Mouse (Mus musculus) MEL (cell line): ENCODE measurements around the gene Pou2f2. TPM values are rescaled to one million over a fixed set of nuclear protein-coding genes. Genes with fewer than 3 reads are reported as not detected.

ENCODE experiments used
- DNase-seq: peaks from one replicate; pipeline ENCODE4 v3.0.0; 2011; ENCODE audit warnings: low read depth, low spot score
- H3K27ac ChIP-seq: 2 replicates; pipeline ENCODE4 v1.5.1; 2012; ENCODE audit warnings: low read depth, mild to moderate bottlenecking, control low read depth, low read length, moderate library complexity; ENCODE audit not compliant: control insufficient read depth
- H3K27me3 ChIP-seq, 2 experiments: fragments of 150-350 bp in 1 of 2; sonication (generic) in 1 of 2; 2 replicates each; pipeline ENCODE4 v1.6.1; 2012; ENCODE audit warnings: low read length in 2 of 2, mild to moderate bottlenecking in 2 of 2, improper control_type of control experiment in 1 of 2, moderate library complexity in 1 of 2; ENCODE audit not compliant: insufficient read depth in 2 of 2, control insufficient read depth in 1 of 2
- H3K36me3 ChIP-seq, 2 experiments: 2 replicates each; pipeline ENCODE4 v1.6.1; 2012 to 2014; ENCODE audit warnings: low read length in 2 of 2, improper control_type of control experiment in 1 of 2, inconsistent platforms in 1 of 2, mild to moderate bottlenecking in 1 of 2; ENCODE audit not compliant: insufficient read depth in 2 of 2, control insufficient read depth in 1 of 2
- H3K4me1 ChIP-seq, 2 experiments: fragments of 150-350 bp in 1 of 2; sonication (generic) in 1 of 2; 2 replicates each; pipeline ENCODE4 v1.6.1; 2012; ENCODE audit warnings: low read length in 2 of 2, improper control_type of control experiment in 1 of 2, mild to moderate bottlenecking in 1 of 2; ENCODE audit not compliant: insufficient read depth in 2 of 2, control insufficient read depth in 1 of 2
- H3K4me3 ChIP-seq, 2 experiments: fragments of 150-350 bp in 1 of 2; sonication (generic) in 1 of 2; 2 replicates each; pipeline ENCODE4 v1.5.1; 2012; ENCODE audit warnings: low read depth in 2 of 2, low read length in 2 of 2, mild to moderate bottlenecking in 2 of 2, moderate library complexity in 2 of 2, control low read depth in 1 of 2, improper control_type of control experiment in 1 of 2; ENCODE audit not compliant: control insufficient read depth in 1 of 2, insufficient read depth in 1 of 2
- H3K79me2 ChIP-seq: 2 replicates; pipeline ENCODE4 v1.6.1; 2012; ENCODE audit warnings: mild to moderate bottlenecking, low read length, moderate library complexity; ENCODE audit not compliant: control insufficient read depth, poor library complexity, insufficient read depth
- H3K9ac ChIP-seq: 2 replicates; pipeline ENCODE4 v1.6.1; 2012; ENCODE audit warnings: low read depth, mild to moderate bottlenecking, control low read depth, low read length, moderate library complexity; ENCODE audit not compliant: control insufficient read depth, poor library complexity, severe bottlenecking
- H3K9me3 ChIP-seq: fragments of 150-350 bp; sonication (generic); replicated peaks from 2 replicates; pipeline ENCODE4 v1.6.1; 2012; ENCODE audit warnings: mild to moderate bottlenecking, low read length, improper control_type of control experiment, moderate library complexity; ENCODE audit not compliant: insufficient read depth
- BHLHE40 ChIP-seq: IDR thresholded peaks from 2 replicates; pipeline ENCODE4 v1.6.1; 2012; ENCODE audit warnings: low read depth, mild to moderate bottlenecking, inconsistent platforms, low read length, improper control_type of control experiment, borderline replicate concordance
- CHD1 ChIP-seq: IDR thresholded peaks from 2 replicates; pipeline ENCODE4 v1.6.1; 2012; ENCODE audit warnings: low read depth, mild to moderate bottlenecking, inconsistent platforms, low read length, improper control_type of control experiment
- CHD2 ChIP-seq: IDR thresholded peaks from 2 replicates; pipeline ENCODE4 v1.6.1; 2011; ENCODE audit warnings: low read length, improper control_type of control experiment
- E2F4 ChIP-seq: IDR thresholded peaks from 2 replicates; pipeline ENCODE4 v1.6.1; 2011; ENCODE audit warnings: low read depth, low read length, improper control_type of control experiment, borderline replicate concordance
- EP300 ChIP-seq, 2 experiments: IDR thresholded peaks; 2 replicates each; pipeline ENCODE4 v1.6.1; 2011; ENCODE audit warnings: improper control_type of control experiment in 2 of 2, low read length in 2 of 2, low read depth in 1 of 2, mild to moderate bottlenecking in 1 of 2
- ETS1 ChIP-seq: IDR thresholded peaks from 2 replicates; pipeline ENCODE4 v1.6.1; 2012; ENCODE audit warnings: low read depth, mild to moderate bottlenecking, inconsistent platforms, low read length, improper control_type of control experiment, moderate library complexity
- GATA1 ChIP-seq: IDR thresholded peaks from 2 replicates; pipeline ENCODE4 v1.6.1; 2011; ENCODE audit warnings: low read depth, low read length, improper control_type of control experiment
- JUND ChIP-seq: IDR thresholded peaks from 2 replicates; pipeline ENCODE4 v1.6.1; 2011; ENCODE audit warnings: low read depth, mild to moderate bottlenecking, improper control_type of control experiment, low read length
- KAT2A ChIP-seq: conservative IDR thresholded peaks from 2 replicates; pipeline ENCODE4 v1.6.1; 2012; ENCODE audit warnings: low read depth, low read length, improper control_type of control experiment, inconsistent platforms
- MAFK ChIP-seq: IDR thresholded peaks from 2 replicates; pipeline ENCODE4 v1.6.1; 2011; ENCODE audit warnings: low read depth, mild to moderate bottlenecking, low read length, improper control_type of control experiment, borderline replicate concordance
- MAX ChIP-seq: IDR thresholded peaks from 2 replicates; pipeline ENCODE4 v1.6.1; 2011; ENCODE audit warnings: low read length, improper control_type of control experiment
- MAZ ChIP-seq: IDR thresholded peaks from 2 replicates; pipeline ENCODE4 v1.6.1; 2012; ENCODE audit warnings: low read depth, mild to moderate bottlenecking, inconsistent platforms, low read length, improper control_type of control experiment
- MEF2A ChIP-seq: IDR thresholded peaks from 2 replicates; pipeline ENCODE4 v1.6.1; 2014; ENCODE audit warnings: low read depth, mild to moderate bottlenecking, inconsistent platforms, low read length, improper control_type of control experiment; ENCODE audit not compliant: poor library complexity, insufficient replicate concordance, severe bottlenecking; ENCODE audit errors: extremely low read depth
- MXI1 ChIP-seq: IDR thresholded peaks from 2 replicates; pipeline ENCODE4 v1.6.1; 2011; ENCODE audit warnings: mild to moderate bottlenecking, low read depth, low read length, improper control_type of control experiment
- MYB ChIP-seq: IDR thresholded peaks from 2 replicates; pipeline ENCODE4 v1.6.1; 2011; ENCODE audit warnings: mild to moderate bottlenecking, low read depth, low read length, improper control_type of control experiment
- MYC ChIP-seq: IDR thresholded peaks from 2 replicates; pipeline ENCODE4 v1.6.1; 2011; ENCODE audit warnings: low read depth, mild to moderate bottlenecking, low read length, improper control_type of control experiment, moderate library complexity
- NRF1 ChIP-seq: IDR thresholded peaks from 2 replicates; pipeline ENCODE4 v1.6.1; 2014; ENCODE audit warnings: low read depth, mild to moderate bottlenecking, inconsistent platforms, low read length, improper control_type of control experiment, moderate library complexity; ENCODE audit not compliant: poor library complexity, insufficient read depth, severe bottlenecking
- POLR2A ChIP-seq, 2 experiments: IDR thresholded peaks; 2 replicates each; pipeline ENCODE4 v1.6.1; 2011 to 2012; ENCODE audit warnings: low read length in 2 of 2, mild to moderate bottlenecking in 2 of 2, control low read depth in 1 of 2, improper control_type of control experiment in 1 of 2, low read depth in 1 of 2, moderate library complexity in 1 of 2; ENCODE audit not compliant: control insufficient read depth in 1 of 2, insufficient read depth in 1 of 2, poor library complexity in 1 of 2
- POLR2AphosphoS2 ChIP-seq: IDR thresholded peaks from 2 replicates; pipeline ENCODE4 v1.6.1; 2011; ENCODE audit warnings: low read length, improper control_type of control experiment
- RAD21 ChIP-seq: IDR thresholded peaks from 2 replicates; pipeline ENCODE4 v1.6.1; 2011; ENCODE audit warnings: mild to moderate bottlenecking, low read depth, low read length, improper control_type of control experiment
- RCOR1 ChIP-seq: IDR thresholded peaks from 2 replicates; pipeline ENCODE4 v1.6.1; 2012; ENCODE audit warnings: low read depth, mild to moderate bottlenecking, inconsistent platforms, low read length, improper control_type of control experiment
- SIN3A ChIP-seq: IDR thresholded peaks from 2 replicates; pipeline ENCODE4 v1.6.1; 2012; ENCODE audit warnings: low read length, improper control_type of control experiment, inconsistent platforms
- SMC3 ChIP-seq: IDR thresholded peaks from 2 replicates; pipeline ENCODE4 v1.6.1; 2011; ENCODE audit warnings: low read depth, low read length, improper control_type of control experiment
- TAL1 ChIP-seq: IDR thresholded peaks from 2 replicates; pipeline ENCODE4 v1.6.1; 2012; ENCODE audit warnings: mild to moderate bottlenecking, inconsistent platforms, low read length, moderate library complexity, mixed read lengths
- TCF12 ChIP-seq: IDR thresholded peaks from 2 replicates; pipeline ENCODE4 v1.6.1; 2014; ENCODE audit warnings: low read depth, mild to moderate bottlenecking, inconsistent platforms, low read length, improper control_type of control experiment, moderate library complexity
- UBTF ChIP-seq: IDR thresholded peaks from 2 replicates; pipeline ENCODE4 v1.6.1; 2012; ENCODE audit warnings: low read depth, mild to moderate bottlenecking, inconsistent platforms, low read length, improper control_type of control experiment, moderate library complexity, borderline replicate concordance; ENCODE audit not compliant: insufficient read depth
- USF1 ChIP-seq: IDR thresholded peaks from 2 replicates; pipeline ENCODE4 v1.6.1; 2014; ENCODE audit warnings: low read depth, mild to moderate bottlenecking, inconsistent platforms, low read length, improper control_type of control experiment, moderate library complexity
- USF2 ChIP-seq, 2 experiments: IDR thresholded peaks; 2 replicates each; pipeline ENCODE4 v1.6.1; 2011 to 2012; ENCODE audit warnings: improper control_type of control experiment in 2 of 2, low read length in 2 of 2, borderline replicate concordance in 1 of 2, inconsistent platforms in 1 of 2, low read depth in 1 of 2, mild to moderate bottlenecking in 1 of 2; ENCODE audit not compliant: insufficient read depth in 1 of 2
- ZC3H11A ChIP-seq: IDR thresholded peaks from 2 replicates; pipeline ENCODE4 v1.6.1; 2012; ENCODE audit warnings: low read depth, mild to moderate bottlenecking, inconsistent platforms, low read length, improper control_type of control experiment
- ZKSCAN1 ChIP-seq: IDR thresholded peaks from 2 replicates; pipeline ENCODE4 v1.6.1; 2012; ENCODE audit warnings: low read depth, mild to moderate bottlenecking, inconsistent platforms, low read length, improper control_type of control experiment, moderate library complexity
- ZMIZ1 ChIP-seq: IDR thresholded peaks from 2 replicates; pipeline ENCODE4 v1.6.1; 2012; ENCODE audit warnings: low read depth, mild to moderate bottlenecking, inconsistent platforms, low read length, improper control_type of control experiment, moderate library complexity
- ZNF384 ChIP-seq: IDR thresholded peaks from 2 replicates; pipeline ENCODE4 v1.6.1; 2012; ENCODE audit warnings: low read depth, mild to moderate bottlenecking, inconsistent platforms, low read length, improper control_type of control experiment
- polyA plus RNA-seq, 2 experiments: library from polyadenylated mRNA; stranded (reverse) in 1 of 2; unstranded in 1 of 2; fragments of >175 nt in 1 of 2; fragments of >200 nt in 1 of 2; gene quantifications; 2 replicates each; pipeline versions ENCODE4 v1.2.1 to v1.2.4; 2012; ENCODE audit warnings: low replicate concordance in 2 of 2, low read depth in 1 of 2; ENCODE audit not compliant: insufficient read length in 2 of 2, insufficient read depth in 1 of 2, missing spikeins in 1 of 2
- total RNA-seq: library from RNA; depleted of rRNA; stranded (reverse); fragments of 300-350 nt; gene quantifications from 2 replicates; pipeline ENCODE4 v1.2.3, GENCODE M21; 2012

Gene Pou2f2
- total and polyA plus RNA-seq, 3 experiments = 0.73 to 6.4 TPM; not detected in 1

DNA sequence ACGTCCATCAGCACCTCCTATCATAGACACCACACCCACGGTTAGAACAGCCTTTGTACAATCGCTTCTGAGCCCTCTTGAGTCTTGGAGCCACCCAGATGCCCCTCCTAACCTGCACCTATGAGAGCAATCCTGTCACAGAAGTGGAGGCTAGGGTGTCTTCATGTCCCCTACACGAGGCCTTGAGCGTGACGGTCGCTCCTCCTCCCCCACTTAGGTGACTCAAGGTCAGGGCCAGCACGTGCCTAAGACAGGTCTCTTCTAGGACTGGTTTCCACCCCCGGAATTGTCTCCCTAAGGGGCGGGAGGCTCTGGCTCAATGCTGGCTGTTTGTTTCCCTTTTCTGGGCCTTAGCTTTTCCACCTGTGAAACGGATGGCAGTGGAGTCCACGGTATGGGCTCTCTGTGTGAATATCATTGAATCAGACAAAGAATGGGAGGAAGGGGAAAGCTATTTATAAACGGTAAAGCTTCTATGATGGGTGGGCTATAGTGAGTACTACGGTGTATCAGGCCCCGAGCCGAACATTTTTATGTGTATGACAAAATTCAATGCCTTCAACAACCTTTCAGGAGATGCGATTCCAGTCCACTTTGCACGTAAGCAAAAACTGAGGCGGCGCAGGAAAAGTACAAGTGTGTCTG is 41.1 kb upstream of the Pou2f2 start, which contains the start of gene Dedd2:
Gene Dedd2 (minus strand): TSS at position 159 of the 645 bp plus-strand sequence.
- H3K79me2 ChIP-seq = peaks cover 37% of the 10 kb centered on the region

DNA sequence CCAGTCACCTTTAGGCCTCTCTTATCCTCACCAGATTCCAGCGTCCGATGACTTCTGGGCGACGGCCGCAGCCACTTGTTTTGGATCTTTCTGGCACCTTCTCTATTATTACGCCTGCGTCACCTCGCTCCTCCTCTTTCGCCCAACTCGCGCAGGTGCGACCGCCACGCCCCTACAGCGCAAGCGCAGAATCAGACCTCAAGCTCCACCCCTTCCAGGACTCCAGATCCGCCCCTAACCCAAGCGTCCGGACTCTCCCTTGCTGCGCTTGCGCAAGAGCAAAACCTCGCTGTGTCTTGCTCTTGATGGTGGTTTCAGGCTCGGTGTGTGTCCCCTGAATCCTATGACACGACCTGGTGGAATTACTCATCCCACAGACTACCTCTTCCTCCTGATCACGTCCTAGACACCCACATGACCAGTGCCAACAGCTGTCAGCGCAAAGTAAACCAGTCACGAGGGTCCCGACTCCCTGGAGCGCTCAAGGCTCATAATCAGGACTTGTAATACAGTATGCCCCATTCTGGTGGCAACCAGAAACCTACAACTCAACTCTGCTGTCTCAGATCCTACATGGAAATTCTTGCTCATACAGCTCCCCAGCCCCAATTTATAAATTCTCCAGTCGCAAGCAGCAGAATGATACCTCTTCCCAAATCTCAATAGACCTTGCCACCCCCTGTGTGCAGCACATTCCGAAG is 40.4 kb upstream of the Pou2f2 start:
- Histone ChIP-seq H3K36me3 (peaks cover 3 to 21% of the 10 kb centered on the region in 2 experiments; a peak in 2 of 4 replicates), H3K79me2 (peaks cover 37% of the 10 kb centered on the region), H3K9ac (peak overlapping the region; percentile 82), H3K4me1 (peaks cover 0 to 21% of the 10 kb centered on the region in 2 experiments; a peak in 3 of 4 replicates), H3K4me3 (peak overlapping the region; percentile 75 to 87), H3K9me3 (no peaks in the 10 kb centered on the region), H3K27me3 (no peaks in the 10 kb centered on the region), H3K27ac (peak overlapping the region; percentile 95)
- peak; percentile 98 for DNase-seq
- TF ChIP-seq KAT2A = no peak
- no peak for TF ChIP-seq E2F4
- TF ChIP-seq ZC3H11A = no peak
- no peak for TF ChIP-seq RAD21
- TF ChIP-seq MAFK = no peak
- no peak for TF ChIP-seq TAL1
- 0 out of 2 replicates have a peak, but pooled peaks have one; percentile 26 for TF ChIP-seq MEF2A
- no peak for TF ChIP-seq CHD2
- TF ChIP-seq SIN3A = peak; percentile 65
- no peak for TF ChIP-seq GATA1
- TF ChIP-seq JUND = no peak
- TF ChIP-seq MAX = peak; percentile 63
- no peak for TF ChIP-seq BHLHE40
- no peak for TF ChIP-seq SMC3
- TF ChIP-seq ZKSCAN1 = no peak
- TF ChIP-seq RCOR1 = no peak
- peak; percentile 73 for TF ChIP-seq ZMIZ1
- peak; percentile 65 to 94; a peak in 3 of 4 replicates for TF ChIP-seq POLR2A (IDR thresholded peaks at IDR 0.05; ENCODE audit: control insufficient read depth in 1 of 2, insufficient read depth in 1 of 2, low read depth in 1 of 2, low read length in 2 of 2, poor library complexity in 1 of 2)
- no peak for TF ChIP-seq USF2 (IDR thresholded peaks at IDR 0.05; ENCODE audit: borderline replicate concordance in 1 of 2, insufficient read depth in 1 of 2, low read depth in 1 of 2, low read length in 2 of 2)

More for the DNA sequence above, 41.1 kb upstream of the Pou2f2 start, which contains the start of gene Dedd2:
- Histone ChIP-seq H3K4me1 (peaks cover 0 to 19% of the 10 kb centered on the region in 2 experiments; a peak in 3 of 4 replicates), H3K27ac (peak within 1 kb of the TSS; percentile 95), H3K4me3 (peak within 1 kb of the TSS; percentile 87 to 90), H3K9me3 (no peaks in the 10 kb centered on the region), H3K36me3 (peaks cover 3 to 21% of the 10 kb centered on the region in 2 experiments; a peak in 2 of 4 replicates), H3K27me3 (no peaks in the 10 kb centered on the region), H3K9ac (peak within 1 kb of the TSS; percentile 85)
- DNase-seq = peak; percentile 86
- peak; percentile 97; the same call in 1 of the 2 replicates for TF ChIP-seq CHD1
- peak; percentile 31; the same call in 1 of the 2 replicates for TF ChIP-seq ETS1
- peak; percentile 82 for TF ChIP-seq MYC
- 0 out of 2 replicates have a peak, but pooled peaks have one; percentile 7 for TF ChIP-seq CHD2
- no peak; a peak in 1 of 4 replicates for TF ChIP-seq EP300 (IDR thresholded peaks at IDR 0.05; ENCODE audit: low read depth in 1 of 2, low read length in 2 of 2)
- TF ChIP-seq MXI1 = peak; percentile 94
- no peak for TF ChIP-seq GATA1
- no peak for TF ChIP-seq ZNF384
- no peak for TF ChIP-seq USF2 (IDR thresholded peaks at IDR 0.05; ENCODE audit: borderline replicate concordance in 1 of 2, insufficient read depth in 1 of 2, low read depth in 1 of 2, low read length in 2 of 2)
- TF ChIP-seq BHLHE40 = peak; percentile 98
- TF ChIP-seq MYB = no peak
- TF ChIP-seq UBTF = no peak
- no peak for TF ChIP-seq RCOR1
- 0 out of 2 replicates have a peak, but pooled peaks have one; percentile 29 for TF ChIP-seq TCF12
- TF ChIP-seq E2F4 = no peak
- TF ChIP-seq SMC3 = 0 out of 2 replicates have a peak, but pooled peaks have one; percentile 17
- peak; percentile 79 for TF ChIP-seq USF1
- no peak for TF ChIP-seq ZKSCAN1
- peak; percentile 95 for TF ChIP-seq MAX
- TF ChIP-seq POLR2A (IDR thresholded peaks at IDR 0.05; ENCODE audit: control insufficient read depth in 1 of 2, insufficient read depth in 1 of 2, low read depth in 1 of 2, low read length in 2 of 2, poor library complexity in 1 of 2) = peak in 1 of 2 experiments; percentile 7; a peak in 2 of 4 replicates
- no peak; the same call in 1 of the 2 replicates for TF ChIP-seq POLR2AphosphoS2
- TF ChIP-seq MAZ = peak; percentile 75; the same call in 1 of the 2 replicates
- 0 out of 2 replicates have a peak, but pooled peaks have one; percentile 26 for TF ChIP-seq NRF1
- peak; percentile 75 for TF ChIP-seq SIN3A
